Mouse (Mus musculus) urinary bladder, postnatal 36 days (tissue): ENCODE measurements around the gene Clec4n.
"Not testable (repeated sequence)": the region's sequence is repeated elsewhere in the genome, so short reads cannot be mapped to it uniquely, and the experiment has no call there.

Experiments used
- DNase-seq, 2 experiments: peaks; one replicate each; pipeline ENCODE4 v3.0.0; 2022; ENCODE audit warnings: low spot score in 2 of 2, mixed read lengths in 1 of 2

Clec4n gene

DNA sequence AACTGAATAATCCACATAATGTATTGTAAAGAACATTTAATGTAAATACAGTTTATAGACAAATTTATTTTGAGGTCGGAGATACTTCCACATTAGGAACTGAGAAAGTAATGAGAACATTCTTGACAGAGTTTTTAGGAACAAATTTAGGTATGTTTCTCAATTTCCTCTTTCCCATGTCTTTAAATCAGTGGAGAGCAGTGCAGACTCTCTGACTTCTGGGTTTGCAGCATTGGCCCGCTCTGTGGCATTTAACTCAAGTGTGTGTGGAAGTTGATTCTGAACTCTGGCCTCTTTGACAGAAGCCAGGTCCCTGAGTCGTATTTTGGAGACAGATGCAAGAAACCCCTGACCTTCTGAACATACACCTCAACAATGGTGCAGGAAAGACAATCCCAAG lies at the start of gene Clec4n:
Gene Clec4n, plus strand, starts transcription at position 200 of the 400 bp plus-strand sequence.
- DNase-seq: no peak

DNA sequence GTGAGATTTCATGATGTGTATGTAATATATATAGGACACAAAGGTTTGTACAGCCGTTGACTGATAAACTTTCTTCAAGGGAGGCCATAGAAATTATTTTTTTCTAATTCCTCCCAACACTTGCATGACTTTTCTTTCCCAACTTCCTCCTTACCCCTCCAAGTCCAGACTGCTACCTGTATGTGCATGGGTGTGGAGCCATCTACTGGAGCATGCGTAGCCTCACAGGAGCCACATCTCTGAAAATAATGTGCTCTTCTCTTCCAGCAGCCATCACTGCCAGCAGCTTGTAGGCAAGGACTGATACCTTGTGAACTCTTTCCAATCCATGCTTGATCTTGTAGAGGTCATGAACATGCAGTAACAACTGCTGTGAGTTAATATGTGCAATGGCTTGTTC lies 44.8 kb upstream of the Clec4n start:
- not testable (repeated sequence) for DNase-seq

DNA sequence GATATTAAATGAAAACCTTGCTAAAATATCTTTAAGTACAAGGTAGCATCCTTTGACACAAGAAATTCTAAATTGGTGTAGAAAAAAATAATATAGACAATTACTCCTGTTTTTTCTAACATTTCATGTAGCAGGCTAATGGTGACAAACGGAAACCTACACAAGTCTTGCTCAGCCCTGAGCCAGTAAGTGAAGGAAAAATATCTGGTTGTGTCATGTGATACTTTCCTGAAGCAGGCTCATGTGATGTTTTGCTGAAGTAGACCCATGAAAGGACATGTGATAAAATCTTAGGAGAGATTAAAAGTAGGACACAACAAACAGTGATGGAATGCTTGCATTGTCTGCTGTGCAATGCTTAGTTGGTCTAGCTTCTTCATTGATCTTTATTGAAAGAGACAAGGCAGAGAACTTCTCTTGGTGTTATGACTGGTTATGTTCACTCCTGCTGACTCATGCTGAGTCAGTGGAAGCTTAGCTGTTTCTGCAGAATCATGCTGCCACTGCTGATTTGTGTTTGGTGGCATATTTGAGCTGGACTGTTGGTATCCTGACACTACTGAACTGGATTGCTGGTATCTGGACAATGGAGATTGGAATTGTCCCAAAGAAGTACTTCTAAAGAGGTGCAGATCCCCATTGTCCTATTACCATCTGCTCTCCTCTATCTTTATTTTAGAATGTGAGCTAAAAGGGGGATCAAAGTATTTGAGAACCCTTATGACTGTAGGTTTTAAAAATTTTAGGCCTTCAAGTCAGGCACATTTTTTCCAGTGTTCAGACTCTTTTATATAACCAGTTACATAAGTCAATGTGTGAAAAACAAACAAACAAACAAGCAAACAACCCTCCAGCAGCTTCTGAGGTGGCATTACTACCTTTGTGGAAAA lies 22.2 kb upstream of the Clec4n start:
- no peak for DNase-seq

DNA sequence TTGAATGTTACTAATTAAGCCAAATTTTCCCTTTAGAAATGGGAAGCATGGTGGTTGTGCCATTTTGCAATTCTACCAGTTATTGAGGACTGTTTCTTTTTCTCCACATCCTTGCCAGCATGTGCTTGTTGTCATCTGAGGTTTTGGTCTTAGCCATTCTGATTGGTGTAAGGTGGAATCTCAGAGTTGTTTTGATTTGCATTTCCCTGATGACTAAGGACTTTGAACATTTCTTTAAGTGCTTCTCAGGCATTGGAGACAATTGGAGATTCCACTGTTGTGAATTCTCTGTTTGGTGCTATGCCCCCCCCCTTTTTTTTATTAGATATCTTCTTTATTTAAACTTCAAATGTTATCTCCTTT lies 21.6 kb upstream of the Clec4n start:
- not testable (repeated sequence) for DNase-seq

DNA sequence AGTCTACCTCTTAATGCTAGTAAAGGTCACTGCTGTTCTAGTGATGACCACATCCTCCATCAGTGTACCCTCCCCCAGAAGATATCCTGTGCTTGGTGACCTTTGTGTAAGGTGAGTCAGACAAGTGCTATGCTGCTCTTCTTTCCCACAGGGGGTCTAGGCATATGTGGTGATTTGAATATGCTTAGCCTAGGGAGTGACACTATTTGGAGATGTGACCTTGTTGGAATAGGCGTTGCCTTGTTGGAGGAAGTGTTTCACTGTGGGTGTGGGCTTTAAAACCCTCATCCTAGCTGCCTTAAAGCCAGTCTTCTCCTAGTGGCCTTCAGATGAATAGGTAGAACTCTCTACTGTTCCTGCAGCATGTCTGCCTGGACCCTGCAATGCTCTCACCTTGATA lies 17.9 kb upstream of the Clec4n start:
- no peak for DNase-seq

DNA sequence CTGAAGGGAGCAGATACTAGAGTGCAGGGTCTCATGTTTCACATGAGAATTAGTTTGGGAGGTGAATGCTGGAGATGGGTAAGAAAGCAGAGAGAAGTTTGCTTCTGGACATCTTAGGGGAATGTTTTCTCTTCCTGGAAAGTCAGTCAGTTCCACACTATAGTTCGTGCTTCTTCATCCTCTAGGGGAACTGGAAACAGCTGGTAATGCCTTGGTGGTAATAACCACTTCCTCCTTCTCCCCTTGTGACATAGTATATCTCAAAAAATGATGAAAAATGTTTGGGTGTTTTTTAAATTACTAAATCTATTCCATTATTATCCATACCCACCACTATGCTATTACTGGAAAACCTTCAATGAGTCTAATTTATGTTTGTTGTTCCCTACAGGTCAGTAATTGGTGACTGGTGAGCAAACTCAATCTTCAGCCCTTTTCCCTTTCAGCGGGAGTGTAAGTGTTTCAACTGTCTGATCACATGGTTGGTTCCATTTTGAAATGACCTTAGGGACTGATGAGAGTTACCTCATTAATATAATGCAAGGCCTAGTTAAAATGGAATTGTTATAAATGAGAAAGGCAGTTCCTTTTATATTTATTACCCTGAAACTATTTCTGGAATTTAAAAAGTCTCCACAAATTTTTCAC lies 2.0 kb upstream of the Clec4n start:
- no peak for DNase-seq

DNA sequence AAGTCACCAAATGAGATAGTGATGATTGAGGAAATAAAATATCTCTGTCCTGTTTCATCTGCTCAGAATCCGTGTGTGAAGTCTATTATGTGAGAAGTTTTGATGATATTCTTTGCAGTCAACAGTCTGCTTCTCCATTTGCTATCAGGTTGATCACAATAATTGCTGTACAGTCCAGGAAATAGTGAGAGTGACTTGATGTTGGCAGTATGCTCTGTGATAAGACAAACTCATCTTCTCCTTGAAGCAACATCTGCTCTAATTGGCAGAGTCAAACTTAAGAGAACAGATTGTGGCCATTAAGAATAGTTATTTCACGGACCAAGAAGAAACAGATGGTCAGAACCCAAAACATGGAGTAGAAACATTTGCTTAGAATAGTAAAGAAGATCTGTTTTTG lies 1.5 kb downstream of the Clec4n start:
- DNase-seq: no peak

DNA sequence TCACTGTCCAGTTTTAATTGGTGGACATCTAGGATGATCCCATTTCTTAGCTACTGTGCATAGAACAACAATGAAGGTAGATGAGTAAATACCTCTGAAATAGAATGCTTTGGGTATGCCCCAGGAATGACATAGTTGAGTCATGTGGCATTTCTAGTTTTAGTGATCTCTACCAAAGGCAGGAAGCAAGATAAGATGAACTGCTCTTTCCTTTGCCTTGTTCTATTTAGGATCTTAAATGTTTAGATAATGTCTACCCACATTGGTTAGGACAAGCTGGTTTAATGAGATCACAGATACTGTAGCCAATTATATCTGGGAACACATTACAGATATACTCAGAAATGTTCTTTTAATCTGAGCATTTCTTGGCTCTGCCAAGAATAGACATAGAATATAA lies 7.9 kb downstream of the Clec4n start:
- no peak for DNase-seq

DNA sequence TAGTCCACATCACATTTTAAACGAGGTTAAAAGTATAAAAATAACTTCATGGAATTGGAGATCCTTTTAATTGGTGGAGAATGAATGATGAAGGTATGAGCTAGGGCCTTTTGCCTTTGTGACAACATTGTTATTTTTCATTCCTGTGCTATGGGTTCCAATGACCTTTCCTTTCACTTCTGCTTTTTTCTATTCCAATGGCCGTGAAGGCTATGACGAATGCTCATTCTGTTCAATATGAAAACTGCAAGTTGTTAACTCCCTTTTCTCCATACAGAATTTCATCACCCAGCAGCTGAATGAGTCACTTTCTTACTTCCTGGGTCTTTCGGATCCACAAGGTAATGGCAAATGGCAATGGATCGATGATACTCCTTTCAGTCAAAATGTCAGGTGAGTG lies 14.6 kb downstream of the Clec4n start:
- DNase-seq: no peak

DNA sequence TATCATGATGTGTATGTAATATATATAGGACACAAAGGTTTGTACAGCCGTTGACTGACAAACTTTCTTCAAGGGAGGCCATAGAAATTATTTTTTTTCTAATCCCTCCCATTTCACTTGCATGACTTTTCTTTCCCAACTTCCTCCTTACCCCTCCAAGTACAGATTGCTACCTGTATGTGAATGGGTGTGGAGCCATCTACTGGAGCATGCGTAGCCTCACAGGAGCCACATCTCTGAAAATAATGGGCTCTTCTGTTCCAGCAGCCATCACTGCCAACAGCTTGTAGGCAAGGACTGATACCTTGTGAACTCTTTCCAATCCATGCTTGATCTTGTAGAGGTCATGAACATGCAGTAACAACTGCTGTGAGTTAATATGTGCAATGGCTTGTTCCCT lies 19.2 kb downstream of the Clec4n start:
- not testable (repeated sequence) for DNase-seq

DNA sequence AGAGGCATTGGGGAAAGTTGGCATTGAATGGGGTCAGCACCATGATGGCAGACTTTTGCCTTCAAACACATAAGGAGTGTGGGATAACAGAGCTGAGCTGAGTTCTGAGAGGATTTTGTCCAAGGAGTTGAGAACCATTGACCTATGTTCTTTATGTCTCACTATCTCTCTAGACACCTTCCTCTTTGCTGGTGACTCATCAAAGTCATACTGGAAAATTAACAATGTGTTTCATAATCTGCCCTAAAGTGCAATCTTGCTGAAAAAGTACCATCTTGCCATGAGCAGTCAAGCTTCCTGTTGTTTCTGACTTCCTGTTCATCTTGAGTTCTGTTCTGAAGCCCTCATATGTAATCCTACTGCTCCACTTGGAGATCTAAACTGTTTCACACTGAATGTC lies 23.1 kb downstream of the Clec4n start:
- no peak for DNase-seq

DNA sequence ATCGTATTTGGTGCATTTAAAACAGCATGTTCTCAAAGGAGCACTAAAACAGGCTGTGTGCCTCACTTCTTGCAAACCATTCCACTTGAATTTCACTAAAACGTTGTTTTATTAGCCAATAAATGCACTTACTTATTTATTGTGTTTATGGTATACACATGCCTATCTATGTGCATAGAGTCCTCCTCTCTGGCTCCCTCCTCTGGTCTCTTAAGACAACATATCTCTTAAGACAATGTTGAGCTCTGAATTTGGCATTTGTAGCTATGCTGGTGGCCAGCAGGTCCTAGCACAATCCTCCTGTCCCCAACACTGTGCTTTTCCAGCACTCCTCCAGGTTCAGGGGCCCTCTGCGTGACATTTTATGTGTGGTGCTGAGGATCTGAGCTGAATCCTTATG lies 29.3 kb downstream of the Clec4n start:
- no peak for DNase-seq

DNA sequence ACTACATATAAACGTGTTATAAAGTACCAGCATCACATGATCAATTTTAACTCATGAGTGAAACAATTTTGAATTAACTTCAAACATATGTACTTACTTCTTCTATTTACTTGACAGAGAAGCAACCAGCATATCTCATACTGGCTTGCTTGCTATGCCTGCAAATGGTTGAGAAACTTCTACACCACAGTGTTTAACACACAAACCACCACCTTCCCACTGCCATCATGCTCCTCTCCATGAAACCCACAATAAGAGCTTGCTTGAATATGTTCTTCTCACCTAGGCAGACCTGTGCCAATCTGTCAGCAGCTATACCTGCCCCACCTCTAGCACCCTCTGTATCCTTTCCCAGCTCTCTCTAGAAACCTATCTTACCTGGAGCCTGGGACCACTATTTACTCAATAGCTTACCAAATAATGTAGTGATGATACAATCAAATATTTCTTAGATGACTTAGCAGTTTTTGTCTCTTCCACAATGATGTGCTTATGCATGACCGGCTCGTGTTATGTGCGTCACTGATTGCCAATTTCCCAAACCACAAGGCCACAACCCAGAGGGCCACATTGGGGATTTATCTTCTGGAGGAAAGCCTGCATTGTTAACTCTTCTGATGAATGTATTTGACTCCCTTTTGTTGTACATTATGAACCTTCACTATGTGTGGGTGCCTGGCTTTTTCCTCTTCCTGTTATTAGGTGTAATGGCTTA lies 30.4 kb downstream of the Clec4n start:
- no peak for DNase-seq

DNA sequence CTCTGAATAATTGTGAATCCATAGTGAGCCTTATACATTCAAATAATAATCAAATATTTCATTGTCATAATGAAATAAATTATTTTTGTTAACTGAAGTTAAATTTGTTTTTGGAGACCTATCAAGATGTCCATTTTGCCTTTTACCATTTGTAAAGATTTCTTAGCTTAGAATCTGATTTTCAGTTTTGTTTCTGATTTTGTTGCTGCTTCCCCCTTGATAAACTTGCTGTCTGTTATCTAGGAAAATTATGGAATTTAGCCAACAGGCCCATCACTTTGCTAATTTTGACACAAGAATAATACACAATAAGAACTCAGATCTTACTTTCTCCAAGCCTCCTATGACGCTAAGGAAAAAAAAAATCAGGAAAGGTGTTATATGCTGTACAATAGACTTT lies 31.2 kb downstream of the Clec4n start:
- DNase-seq: no peak

DNA sequence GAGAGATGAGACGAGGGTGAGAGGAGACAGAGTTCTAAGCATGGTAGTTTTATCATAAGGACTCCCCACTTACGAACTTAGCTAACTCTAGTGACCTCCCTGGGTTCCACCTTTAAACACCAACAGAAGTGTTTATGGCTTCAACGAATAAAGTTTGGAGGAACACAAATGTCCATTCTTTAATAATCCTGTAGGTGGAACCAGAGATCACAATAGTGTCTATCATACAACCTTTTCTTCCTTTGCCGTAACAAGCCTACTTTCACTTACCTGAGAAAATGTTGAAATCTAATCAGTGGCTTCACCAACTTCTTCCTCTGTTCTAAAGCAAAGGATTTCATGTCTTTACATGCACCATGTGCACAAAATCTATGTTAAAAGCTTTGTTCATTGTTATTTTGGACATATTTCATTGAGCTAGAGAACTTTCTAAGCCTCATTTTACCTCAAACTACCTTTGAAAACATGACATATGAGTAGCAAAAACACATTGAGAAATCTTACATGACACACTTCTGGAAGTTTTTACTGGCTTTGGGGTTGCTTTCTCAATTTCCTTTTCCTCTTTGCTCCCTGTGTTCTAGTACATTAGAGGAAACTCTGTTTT lies 32.0 kb downstream of the Clec4n start, which contains the start of gene Clec4d:
Gene Clec4d, plus strand, starts transcription at position 557 of the 607 bp plus-strand sequence.
- no peak for DNase-seq

DNA sequence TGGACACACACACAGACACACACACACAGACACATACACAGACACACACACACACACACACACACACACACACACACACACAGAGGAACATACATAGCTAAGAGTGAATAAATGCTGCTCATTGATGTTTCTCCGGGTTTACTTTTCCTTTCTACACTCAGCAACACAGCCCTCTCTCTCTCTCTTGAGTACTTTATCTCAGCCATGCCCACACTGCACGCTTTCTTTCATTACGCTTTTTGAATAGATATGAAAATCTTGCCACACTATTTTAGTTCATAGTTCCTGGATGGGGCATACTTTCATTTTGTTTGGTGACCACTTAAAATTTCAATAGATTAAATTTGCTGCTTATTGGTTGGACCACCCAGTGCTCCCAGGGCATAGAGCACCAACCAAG lies 34.6 kb downstream of the Clec4n start:
- DNase-seq: no peak

DNA sequence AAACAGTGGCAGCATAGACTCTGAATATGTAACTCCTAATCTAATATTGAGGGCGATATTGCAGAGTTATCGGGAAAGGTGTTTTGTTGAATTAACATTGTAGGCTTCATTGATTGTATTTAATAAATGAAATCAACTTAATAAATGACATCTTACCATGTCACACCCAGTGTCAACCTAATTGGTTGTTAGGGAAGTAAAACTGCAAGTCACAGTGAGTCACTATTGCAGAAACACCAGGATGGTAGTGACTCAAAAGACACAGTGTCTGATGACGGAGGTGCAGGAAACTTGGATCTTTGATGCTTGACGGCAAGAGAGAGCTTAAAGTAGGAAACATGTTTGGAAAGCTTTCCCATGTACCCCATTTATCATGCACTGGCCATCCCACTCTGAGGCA lies 36.2 kb downstream of the Clec4n start:
- no peak for DNase-seq

DNA sequence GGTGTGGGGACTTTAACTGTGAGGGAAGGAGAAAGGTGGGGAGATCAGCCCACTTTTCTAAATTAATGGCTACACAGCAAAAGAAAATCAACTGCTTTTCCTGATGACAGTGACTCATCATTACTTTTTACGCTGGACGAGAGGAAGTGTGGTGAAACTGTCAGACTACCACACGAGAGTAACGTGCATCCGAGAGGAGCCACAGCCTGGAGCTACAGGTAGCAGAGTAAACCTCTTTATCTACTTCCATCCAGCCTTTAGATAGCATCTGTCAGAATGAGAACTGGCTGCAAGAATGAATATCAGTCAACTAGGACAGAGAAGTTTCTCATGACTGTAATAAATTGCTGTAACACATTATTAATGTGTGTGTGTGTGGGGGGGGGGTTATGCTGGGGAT lies 37.3 kb downstream of the Clec4n start:
- DNase-seq: no peak

DNA sequence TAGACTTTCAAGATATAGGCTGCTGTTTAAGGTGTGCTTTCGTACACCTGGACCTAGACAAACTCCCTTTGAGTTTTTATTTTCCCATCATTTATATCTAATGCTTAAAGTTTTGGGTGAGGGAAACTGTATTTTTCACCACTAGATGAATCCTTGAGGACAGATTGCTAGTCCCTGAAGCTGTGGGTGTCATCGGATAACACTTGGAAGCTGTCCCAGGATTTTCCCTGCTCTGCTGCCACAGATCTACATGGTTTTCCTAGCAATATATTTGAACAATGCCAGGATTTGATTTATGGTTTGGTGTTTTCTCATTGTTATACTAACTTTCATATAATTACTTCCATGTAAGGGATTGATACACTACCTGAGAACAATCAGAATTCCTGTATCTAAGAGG lies 49.8 kb downstream of the Clec4n start:
- no peak for DNase-seq

DNA sequence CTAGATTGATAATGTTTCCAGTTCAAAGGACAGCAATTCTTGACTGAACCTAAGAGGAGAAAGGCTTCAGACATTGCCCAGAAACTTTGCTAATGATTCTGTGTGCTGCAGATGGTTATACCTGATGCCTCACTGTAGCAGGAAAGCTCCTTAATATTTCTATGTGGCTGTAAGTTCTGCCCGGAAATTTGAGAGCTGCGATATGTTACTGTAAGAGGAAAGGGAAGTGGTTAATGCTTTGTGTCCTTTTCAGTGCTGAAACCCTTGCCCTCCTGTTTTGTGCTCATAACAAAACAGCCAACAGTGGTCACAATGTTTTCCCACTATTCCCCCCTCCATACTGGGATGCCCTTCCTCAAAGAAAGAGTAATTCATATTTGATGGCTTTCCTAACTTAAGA lies 56.7 kb downstream of the Clec4n start:
- no peak for DNase-seq

DNA sequence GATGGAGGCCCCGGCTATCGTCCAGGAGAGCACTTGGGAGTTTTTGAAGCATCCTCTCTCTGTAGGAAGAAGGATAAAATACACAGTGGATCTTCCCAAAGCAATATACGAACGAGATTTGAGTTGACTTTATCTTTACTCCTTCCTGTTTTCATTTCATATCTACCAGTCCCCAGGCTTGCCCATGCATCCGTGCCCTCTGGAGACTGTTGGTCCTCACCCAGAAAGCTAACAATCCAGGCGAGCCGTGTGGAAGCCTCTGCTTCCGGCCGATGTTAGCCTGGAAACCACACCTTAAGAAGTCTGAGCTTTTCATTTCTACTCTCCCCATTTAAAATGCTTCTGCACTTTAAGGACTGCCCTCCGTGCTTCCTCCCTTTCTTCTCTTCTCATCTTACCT lies 59.3 kb downstream of the Clec4n start:
- DNase-seq: no peak

DNA sequence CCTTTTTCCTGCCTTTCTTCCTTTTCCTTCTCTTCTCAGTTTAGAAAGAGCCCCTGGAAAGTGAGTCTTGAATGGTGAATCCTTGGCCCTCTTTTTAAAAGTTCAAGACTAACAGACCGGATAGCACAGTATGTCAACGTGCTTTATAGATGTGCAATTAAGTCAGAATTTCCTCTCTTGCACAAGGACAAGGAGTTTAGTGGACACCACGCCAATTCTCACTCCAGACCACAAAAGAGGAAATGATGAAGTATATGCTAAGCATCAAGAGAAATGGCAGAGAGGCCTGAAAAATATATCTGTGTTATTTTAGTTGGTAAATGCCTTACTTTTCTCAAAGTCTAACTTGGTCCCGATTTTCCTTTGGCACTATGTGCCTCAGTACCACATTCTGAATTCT lies 60.1 kb downstream of the Clec4n start, which contains the start of gene Clec4e:
Gene Clec4e, minus strand, starts transcription at position 118 of the 400 bp plus-strand sequence.
- no peak for DNase-seq
